Mouse (Mus musculus) lung, embryonic 16.5 days (tissue): Measurements from ENCODE around the gene Gm28051. TPM values are rescaled to one million over a fixed set of nuclear protein-coding genes. Genes with fewer than 3 reads are reported as not detected.

Experiments
- ATAC-seq: fragments of 200-750 bp; cut with Nextera tagmentation; 2 replicates; pipeline ENCODE4 v1.8.0; 2017; ENCODE audit warnings: low read depth, mild to moderate bottlenecking, moderate library complexity
- H3K27ac ChIP-seq: fragments of 300-500 bp; sonication (generic); 2 replicates; pipeline ENCODE4 v1.5.1; 2014; ENCODE audit warnings: mild to moderate bottlenecking, control low read depth, low read length
- H3K27me3 ChIP-seq: fragments of 300-500 bp; sonication (generic); 2 replicates; pipeline ENCODE4 v1.6.1; 2014; ENCODE audit warnings: low read depth, low read length, mixed read lengths; ENCODE audit not compliant: control insufficient read depth, insufficient read depth
- H3K36me3 ChIP-seq: fragments of 300-500 bp; sonication (generic); 2 replicates; pipeline ENCODE4 v1.6.1; 2014; ENCODE audit warnings: low read length; ENCODE audit not compliant: control insufficient read depth, insufficient read depth
- H3K4me1 ChIP-seq: fragments of 300-500 bp; sonication (generic); replicated peaks from 2 replicates; pipeline ENCODE4 v1.6.1; 2014; ENCODE audit warnings: low read length, mixed read lengths; ENCODE audit not compliant: control insufficient read depth, insufficient read depth
- H3K4me2 ChIP-seq: fragments of 300-500 bp; sonication (generic); 2 replicates; pipeline ENCODE4 v1.6.1; 2014; ENCODE audit warnings: low read depth, low read length, control low read depth
- H3K4me3 ChIP-seq: fragments of 300-500 bp; sonication (generic); 2 replicates; pipeline ENCODE4 v1.5.1; 2014; ENCODE audit warnings: mild to moderate bottlenecking, low read length, control low read depth
- H3K9ac ChIP-seq: fragments of 300-500 bp; sonication (generic); 2 replicates; pipeline ENCODE4 v1.6.1; 2014; ENCODE audit warnings: low read length, control low read depth
- H3K9me3 ChIP-seq: fragments of 300-500 bp; sonication (generic); 2 replicates; pipeline ENCODE4 v1.6.1; 2016; ENCODE audit warnings: low read length; ENCODE audit not compliant: control insufficient read depth
- WGBS: fragments of 180-500 bp; shearing (Covaris S2); extraction: QIAGEN DNeasy Blood & Tissue Kit; methylation state at CpG from one replicate; pipeline ENCODE4 v1.1.7; 2014; 5-methylcytosine and 5-hydroxymethylcytosine counted together
- polyA plus RNA-seq: library from polyadenylated mRNA; unstranded; fragments of >200 nt; fragmentation: Nextera tagmentation; extraction: Ambion mirVana; gene quantifications from 2 replicates; pipeline ENCODE4 v1.2.1, GENCODE M21; 2015

Gene Gm28051
- polyA plus RNA-seq, 1 experiment from 2014 or later = not detected

DNA sequence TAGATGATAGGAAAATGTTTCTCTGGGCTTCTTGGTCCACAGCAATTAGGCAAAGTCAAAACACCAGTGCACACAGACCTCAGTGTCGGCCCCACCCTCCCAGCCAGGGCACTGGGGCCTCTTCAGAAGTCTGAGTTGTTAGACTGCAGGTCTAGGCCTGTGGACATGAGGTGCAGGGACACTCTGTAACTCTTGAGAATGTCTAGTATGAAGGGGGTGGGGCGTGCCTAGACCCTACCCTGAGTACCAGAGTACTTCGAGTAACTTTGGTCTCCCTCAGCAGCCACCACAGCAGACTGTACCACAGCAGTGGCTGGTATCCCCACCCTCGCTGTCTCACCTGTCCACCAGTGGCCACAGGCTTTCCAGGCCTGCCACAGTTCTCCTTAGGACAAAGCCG, 71.2 kb downstream of the Gm28051 start:
- peak; percentile 36 for ATAC-seq
- H3K4me1 ChIP-seq = peaks cover 8% of the 10 kb centered on the region; the same call in 1 of the 2 replicates
- WGBS = 80% methylated on average over 5 of the region's 5 CpGs
- H3K4me3 ChIP-seq = no peak overlapping the region
- no peaks in the 10 kb centered on the region for H3K27me3 ChIP-seq
- no peaks in the 10 kb centered on the region for H3K36me3 ChIP-seq
- no peaks in the 10 kb centered on the region for H3K9me3 ChIP-seq
- no peak overlapping the region for H3K9ac ChIP-seq
- H3K4me2 ChIP-seq = no peak overlapping the region
- H3K27ac ChIP-seq = no peak overlapping the region

DNA sequence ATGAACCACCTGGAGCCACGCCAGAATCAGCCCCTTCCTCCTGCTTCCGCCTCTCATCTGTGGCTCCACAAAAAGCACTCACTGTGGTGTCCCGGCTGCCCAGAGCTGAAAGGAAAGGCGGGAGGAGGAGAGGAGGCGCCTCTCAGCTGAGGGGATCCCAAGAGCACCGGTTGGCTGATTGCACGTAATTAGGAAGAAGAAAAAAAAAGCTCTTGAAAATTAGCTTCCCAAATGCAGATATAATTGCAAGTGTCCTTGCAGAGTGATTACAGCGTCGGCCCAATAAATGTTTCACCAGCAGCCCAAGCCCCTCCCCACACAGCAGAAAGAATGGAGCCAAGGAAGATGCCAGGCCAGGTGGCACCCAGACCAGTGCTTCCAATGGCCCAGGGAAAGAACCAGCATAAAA, 72.0 kb downstream of the Gm28051 start:
- Histone ChIP-seq H3K4me1 (peaks cover 6% of the 10 kb centered on the region; the same call in 1 of the 2 replicates), H3K36me3 (no peaks in the 10 kb centered on the region), H3K27ac (0 out of 2 replicates have a peak overlapping the region, but pooled peaks have one; percentile 13), H3K4me2 (no peak overlapping the region), H3K9ac (no peak overlapping the region), H3K9me3 (no peaks in the 10 kb centered on the region), H3K4me3 (no peak overlapping the region), H3K27me3 (no peaks in the 10 kb centered on the region)
- no peak for ATAC-seq
- WGBS = 33% methylated on average over 9 of the region's 9 CpGs

DNA sequence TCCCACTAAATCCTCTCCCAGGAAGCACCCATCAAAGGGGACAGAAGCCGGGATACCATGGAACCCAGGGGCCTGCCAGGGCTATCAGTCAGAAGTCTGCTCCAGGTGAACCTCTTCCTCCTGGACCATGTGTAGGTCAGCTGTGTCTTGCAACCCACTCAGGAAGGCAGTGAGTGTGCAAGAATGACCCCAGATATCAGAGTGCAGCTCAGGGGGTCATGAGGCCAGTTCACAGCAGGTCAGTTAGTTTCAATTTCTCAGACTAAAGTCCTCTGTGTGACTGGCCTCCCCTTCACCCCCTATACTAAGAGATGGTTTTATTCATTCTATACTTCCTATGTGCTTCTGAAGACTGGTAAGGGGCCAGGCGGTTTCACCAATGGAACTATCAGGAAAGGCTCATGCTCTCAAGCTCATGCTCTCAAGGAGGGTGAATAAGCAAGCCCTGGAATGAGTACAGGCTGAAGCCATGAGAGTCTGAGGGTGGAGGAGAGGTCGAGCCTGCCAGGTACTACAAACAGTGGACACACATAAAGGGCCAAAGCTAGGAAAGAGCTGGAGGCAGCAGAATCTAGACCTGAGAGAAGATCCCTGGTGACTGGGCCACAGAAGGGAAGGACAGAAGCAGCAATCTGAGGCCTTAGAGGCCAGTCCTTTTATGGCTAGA, 72.7 kb downstream of the Gm28051 start:
- 65% methylated on average over 3 of the region's 3 CpGs for WGBS

GRCm38 (mm10) chr12:102683979-102684378, 73.6 kb downstream of the Gm28051 start:
- Histone ChIP-seq H3K9me3 (no peaks in the 10 kb centered on the region), H3K9ac (no peak overlapping the region), H3K36me3 (no peaks in the 10 kb centered on the region), H3K4me2 (no peak overlapping the region), H3K4me1 (peaks cover 6% of the 10 kb centered on the region; the same call in 1 of the 2 replicates), H3K27me3 (no peaks in the 10 kb centered on the region), H3K27ac (no peak overlapping the region), H3K4me3 (no peak overlapping the region)
- WGBS = 73% methylated on average over 5 of the region's 5 CpGs
- ATAC-seq = no peak

More for the DNA sequence above, 72.7 kb downstream of the Gm28051 start:
- H3K36me3 ChIP-seq = no peaks in the 10 kb centered on the region
- ATAC-seq = no peak
- no peak overlapping the region for H3K9ac ChIP-seq
- peaks cover 6% of the 10 kb centered on the region; the same call in 1 of the 2 replicates for H3K4me1 ChIP-seq
- 0 out of 2 replicates have a peak overlapping the region, but pooled peaks have one; percentile 13 for H3K27ac ChIP-seq
- no peak overlapping the region for H3K4me2 ChIP-seq
- no peaks in the 10 kb centered on the region for H3K9me3 ChIP-seq
- H3K4me3 ChIP-seq = no peak overlapping the region
- no peaks in the 10 kb centered on the region for H3K27me3 ChIP-seq

DNA sequence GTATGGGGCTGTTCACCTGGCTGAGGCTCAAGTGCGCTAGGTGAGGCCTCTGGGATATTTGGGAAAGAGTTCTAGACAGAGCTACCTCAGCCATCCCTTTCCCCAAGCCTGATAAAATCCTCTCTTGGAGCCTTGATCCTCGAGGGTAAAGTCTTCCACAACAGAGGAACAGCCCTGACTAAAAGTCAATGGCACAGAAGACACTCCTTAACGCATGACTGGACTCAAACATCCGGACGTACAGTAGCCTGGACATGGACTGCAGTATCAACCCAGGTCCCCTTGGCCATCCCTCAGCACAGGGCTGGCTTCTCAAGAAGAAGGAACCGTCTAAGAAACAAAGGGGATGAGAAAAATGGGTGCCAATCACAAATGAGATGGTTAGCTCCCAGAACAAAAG, 74.1 kb downstream of the Gm28051 start:
- Histone ChIP-seq H3K27me3 (no peaks in the 10 kb centered on the region), H3K36me3 (no peaks in the 10 kb centered on the region), H3K9me3 (no peaks in the 10 kb centered on the region), H3K4me3 (no peak overlapping the region), H3K9ac (no peak overlapping the region), H3K27ac (no peak overlapping the region), H3K4me1 (peaks cover 6% of the 10 kb centered on the region; the same call in 1 of the 2 replicates), H3K4me2 (no peak overlapping the region)
- ATAC-seq = no peak
- WGBS = 80% methylated on average over 6 of the region's 6 CpGs

DNA sequence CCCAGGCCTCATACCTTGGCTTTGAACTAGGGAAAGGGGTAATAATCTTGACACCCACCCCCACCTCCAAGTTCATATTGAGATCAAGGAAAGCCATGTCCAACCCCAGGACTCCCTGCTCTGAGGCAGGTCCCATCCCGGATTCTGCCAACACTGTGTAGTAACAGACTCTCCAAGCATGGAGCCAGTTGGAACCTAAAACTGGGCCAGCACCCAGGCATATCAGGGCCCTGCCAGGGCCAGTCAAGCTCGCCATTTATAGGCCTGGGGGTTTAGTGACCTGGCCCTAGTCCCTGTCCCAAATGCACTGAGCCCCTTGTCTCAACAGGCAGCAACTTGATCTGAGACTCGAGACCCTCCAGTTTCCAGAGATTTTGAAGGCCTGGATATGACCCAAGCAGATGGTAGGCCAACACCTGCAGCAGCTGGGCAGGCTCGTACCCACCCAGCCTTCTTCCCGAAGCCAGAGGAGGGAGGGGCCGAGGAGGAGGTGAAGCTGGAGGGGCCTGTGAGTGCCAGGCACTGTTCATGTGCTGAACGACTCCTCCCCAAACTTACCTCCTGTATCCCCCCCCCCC, 74.8 kb downstream of the Gm28051 start:
- H3K27ac ChIP-seq = no peak overlapping the region
- H3K4me2 ChIP-seq = no peak overlapping the region
- no peaks in the 10 kb centered on the region for H3K36me3 ChIP-seq
- no peak for ATAC-seq
- no peak overlapping the region for H3K9ac ChIP-seq
- 66% methylated on average over 7 of the region's 7 CpGs for WGBS
- H3K4me1 ChIP-seq = peaks cover 6% of the 10 kb centered on the region; the same call in 1 of the 2 replicates
- no peak overlapping the region for H3K4me3 ChIP-seq
- no peaks in the 10 kb centered on the region for H3K27me3 ChIP-seq
- H3K9me3 ChIP-seq = no peaks in the 10 kb centered on the region

- Histone ChIP-seq H3K4me2 (no peak overlapping the region), H3K27ac (no peak overlapping the region), H3K4me1 (peaks cover 6% of the 10 kb centered on the region; the same call in 1 of the 2 replicates), H3K9me3 (no peaks in the 10 kb centered on the region), H3K36me3 (no peaks in the 10 kb centered on the region), H3K9ac (no peak overlapping the region), H3K4me3 (no peak overlapping the region), H3K27me3 (no peaks in the 10 kb centered on the region)
- no peak for ATAC-seq
- WGBS = 75% methylated on average over 5 of the region's 5 CpGs
Observed at GRCm38 (mm10) chr12:102682085-102682484, 75.5 kb downstream of the Gm28051 start.

- no peak overlapping the region for H3K9ac ChIP-seq
- WGBS = 76% methylated on average over 7 of the region's 7 CpGs
- H3K27me3 ChIP-seq = no peaks in the 10 kb centered on the region
- no peak overlapping the region for H3K4me2 ChIP-seq
- no peaks in the 10 kb centered on the region for H3K36me3 ChIP-seq
- H3K27ac ChIP-seq = no peak overlapping the region
- no peak overlapping the region for H3K4me3 ChIP-seq
- no peak for ATAC-seq
- H3K9me3 ChIP-seq = no peaks in the 10 kb centered on the region
- H3K4me1 ChIP-seq = peaks cover 6% of the 10 kb centered on the region; the same call in 1 of the 2 replicates
Observed at GRCm38 (mm10) chr12:102681590-102681989, 76.0 kb downstream of the Gm28051 start.

GRCm38 (mm10) chr12:102678820-102679219, 78.7 kb downstream of the Gm28051 start:
- ATAC-seq = no peak

More at GRCm38 (mm10) chr12:102678820-102679219, 78.7 kb downstream of the Gm28051 start:
- Histone ChIP-seq H3K9ac (no peak overlapping the region), H3K27ac (no peak overlapping the region), H3K4me1 (no peaks in the 10 kb centered on the region), H3K36me3 (no peaks in the 10 kb centered on the region), H3K9me3 (no peaks in the 10 kb centered on the region), H3K4me2 (no peak overlapping the region), H3K27me3 (no peaks in the 10 kb centered on the region), H3K4me3 (no peak overlapping the region)
- 57% methylated on average over 6 of the region's 6 CpGs for WGBS
